Mouse (Mus musculus) C2C12 (cell line): ENCODE measurements around the gene Bfsp1. TPM values are rescaled to one million over a fixed set of nuclear protein-coding genes. Genes with fewer than 3 reads are reported as not detected.
A peak's percentile ranks its signal among the peaks of the same experiment; 100 is the strongest.

ENCODE experiments used
- H3K27me3 ChIP-seq: one replicate; pipeline ENCODE4 v1.6.1; 2011; ENCODE audit not compliant: control insufficient read depth, insufficient read depth, insufficient read length
- H3K36me3 ChIP-seq: one replicate; pipeline ENCODE4 v1.6.1; 2011; ENCODE audit not compliant: control insufficient read depth, insufficient read depth
- H3K4me3 ChIP-seq: one replicate; pipeline ENCODE4 v1.5.1; 2011; ENCODE audit warnings: mild to moderate bottlenecking, control low read depth; ENCODE audit not compliant: poor library complexity, insufficient read depth, severe bottlenecking
- H3K79me2 ChIP-seq: one replicate; pipeline ENCODE4 v1.6.1; 2011; ENCODE audit not compliant: control insufficient read depth, insufficient read depth
- H3K79me3 ChIP-seq: one replicate; pipeline ENCODE4 v1.6.1; 2011; ENCODE audit warnings: low read depth, control low read depth
- H3ac ChIP-seq: one replicate; pipeline ENCODE3; 2011; ENCODE audit warnings: low read depth; ENCODE audit not compliant: control insufficient read depth, insufficient read length
- CEBPB ChIP-seq: IDR thresholded peaks from one replicate; pipeline ENCODE4 v1.6.1; 2011; ENCODE audit warnings: low read depth, mild to moderate bottlenecking, control low read depth, moderate library complexity
- CTCF ChIP-seq: IDR thresholded peaks from one replicate; pipeline ENCODE4 v1.5.1; 2011; ENCODE audit not compliant: control insufficient read depth, insufficient read depth, insufficient read length
- FOSL1 ChIP-seq: IDR thresholded peaks from one replicate; pipeline ENCODE4 v1.8.0; 2011; ENCODE audit warnings: mild to moderate bottlenecking, low read length; ENCODE audit not compliant: poor library complexity, insufficient read depth, severe bottlenecking
- MAX ChIP-seq: IDR thresholded peaks from one replicate; pipeline ENCODE4 v1.6.1; 2011; ENCODE audit warnings: mild to moderate bottlenecking, control low read depth
- MYOD1 ChIP-seq: IDR thresholded peaks from one replicate; pipeline ENCODE4 v1.6.1; 2011; ENCODE audit warnings: low read depth; ENCODE audit not compliant: control insufficient read depth, insufficient read length
- MYOG ChIP-seq: IDR thresholded peaks from one replicate; pipeline ENCODE4 v1.6.1; 2011; ENCODE audit not compliant: control insufficient read depth, insufficient read length; ENCODE audit errors: extremely low read depth
- USF1 ChIP-seq: IDR thresholded peaks from one replicate; pipeline ENCODE4 v1.6.1; 2011; ENCODE audit warnings: low read depth, mild to moderate bottlenecking, control low read depth, moderate library complexity
- polyA plus RNA-seq: library from polyadenylated mRNA; unstranded; fragments of >200 nt; fragmentation: generic; extraction: Trizol; gene quantifications from one replicate; pipeline ENCODE4 v1.2.1, GENCODE M21; 2012; ENCODE audit warnings: missing spikeins

The Bfsp1 gene
- polyA plus RNA-seq, 1 experiment = 0.06 TPM

GRCm38 (mm10) chr2:143870936-143871688 is 8.1 kb upstream of the Bfsp1 start:
- H3K36me3 ChIP-seq = no peaks in the 10 kb centered on the region
- H3K79me3 ChIP-seq = no peaks in the 10 kb centered on the region
- H3K27me3 ChIP-seq = no peaks in the 10 kb centered on the region
- no peak overlapping the region for H3K4me3 ChIP-seq
- H3K79me2 ChIP-seq = no peaks in the 10 kb centered on the region
- no peak overlapping the region for H3ac ChIP-seq
- TF ChIP-seq CEBPB (no peak), CTCF (no peak), MYOD1 (no peak), FOSL1 (no peak), MAX (no peak), MYOG (no peak), USF1 (no peak)

DNA sequence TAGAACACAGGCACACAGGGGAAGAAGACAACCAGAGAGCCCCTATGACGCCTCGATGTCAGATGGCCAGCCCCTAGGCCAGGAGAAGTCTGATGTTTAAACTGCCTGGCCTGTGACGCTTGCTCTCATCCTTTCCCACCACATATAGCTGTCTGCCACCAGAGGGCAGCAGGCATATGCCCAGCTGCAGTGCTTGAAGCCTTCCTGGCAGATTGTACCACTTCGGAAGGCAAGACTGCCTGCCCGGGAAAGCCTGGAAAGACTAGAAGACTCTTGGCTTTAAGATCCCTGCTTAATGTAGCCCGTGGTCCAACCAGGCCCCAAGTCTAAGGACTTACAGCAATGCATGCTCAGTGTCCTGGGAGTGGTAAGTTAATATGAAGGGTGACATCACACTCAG is 4.4 kb upstream of the Bfsp1 start:
- Histone ChIP-seq H3ac (no peak overlapping the region), H3K79me3 (no peaks in the 10 kb centered on the region), H3K27me3 (peaks cover 5% of the 10 kb centered on the region), H3K4me3 (no peak overlapping the region), H3K79me2 (no peaks in the 10 kb centered on the region), H3K36me3 (no peaks in the 10 kb centered on the region)
- TF ChIP-seq CTCF (peak; percentile 90), MYOG (no peak)

DNA sequence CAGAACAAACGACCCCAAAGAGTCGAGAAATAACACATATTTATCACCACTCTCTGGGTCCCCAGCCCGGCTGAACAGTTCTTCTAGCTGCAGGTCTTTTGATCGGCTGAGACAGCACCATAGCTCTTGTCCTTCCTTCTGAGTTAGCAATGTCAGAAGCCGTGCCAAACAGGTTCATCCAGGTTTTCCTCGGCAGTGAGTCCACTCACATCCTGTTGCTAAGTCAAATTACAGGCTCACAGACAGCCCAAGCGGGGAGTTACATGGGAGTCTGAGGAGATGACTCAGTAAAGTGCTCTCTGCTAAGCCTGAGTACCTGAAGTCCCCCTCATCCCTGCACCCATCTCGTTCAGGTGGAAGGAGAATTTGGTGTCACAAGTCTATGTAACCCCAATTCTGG is 1.6 kb upstream of the Bfsp1 start:
- Histone ChIP-seq H3K36me3 (no peaks in the 10 kb centered on the region), H3K4me3 (no peak overlapping the region), H3K79me3 (no peaks in the 10 kb centered on the region), H3K79me2 (no peaks in the 10 kb centered on the region), H3K27me3 (peaks cover 6% of the 10 kb centered on the region), H3ac (no peak overlapping the region)
- no peak for TF ChIP-seq MYOD1
- no peak for TF ChIP-seq MYOG
- no peak for TF ChIP-seq FOSL1
- no peak for TF ChIP-seq CEBPB
- no peak for TF ChIP-seq MAX
- TF ChIP-seq USF1 = no peak
- TF ChIP-seq CTCF = no peak

GRCm38 (mm10) chr2:143859166-143859565 is 3.8 kb downstream of the Bfsp1 start:
- Histone ChIP-seq H3K27me3 (peaks cover 9% of the 10 kb centered on the region), H3ac (no peak overlapping the region), H3K79me2 (no peaks in the 10 kb centered on the region), H3K4me3 (no peak overlapping the region), H3K36me3 (no peaks in the 10 kb centered on the region), H3K79me3 (no peaks in the 10 kb centered on the region)
- TF ChIP-seq MYOG = no peak
- TF ChIP-seq CTCF = no peak
- no peak for TF ChIP-seq MAX

GRCm38 (mm10) chr2:143853447-143853846 is 9.5 kb downstream of the Bfsp1 start:
- H3K27me3 ChIP-seq = peaks cover 3% of the 10 kb centered on the region
- no peaks in the 10 kb centered on the region for H3K79me3 ChIP-seq
- H3K36me3 ChIP-seq = no peaks in the 10 kb centered on the region
- no peak overlapping the region for H3K4me3 ChIP-seq
- no peak overlapping the region for H3ac ChIP-seq
- TF ChIP-seq MYOG (no peak), CEBPB (no peak), USF1 (no peak), MYOD1 (no peak)
- no peaks in the 10 kb centered on the region for H3K79me2 ChIP-seq

DNA sequence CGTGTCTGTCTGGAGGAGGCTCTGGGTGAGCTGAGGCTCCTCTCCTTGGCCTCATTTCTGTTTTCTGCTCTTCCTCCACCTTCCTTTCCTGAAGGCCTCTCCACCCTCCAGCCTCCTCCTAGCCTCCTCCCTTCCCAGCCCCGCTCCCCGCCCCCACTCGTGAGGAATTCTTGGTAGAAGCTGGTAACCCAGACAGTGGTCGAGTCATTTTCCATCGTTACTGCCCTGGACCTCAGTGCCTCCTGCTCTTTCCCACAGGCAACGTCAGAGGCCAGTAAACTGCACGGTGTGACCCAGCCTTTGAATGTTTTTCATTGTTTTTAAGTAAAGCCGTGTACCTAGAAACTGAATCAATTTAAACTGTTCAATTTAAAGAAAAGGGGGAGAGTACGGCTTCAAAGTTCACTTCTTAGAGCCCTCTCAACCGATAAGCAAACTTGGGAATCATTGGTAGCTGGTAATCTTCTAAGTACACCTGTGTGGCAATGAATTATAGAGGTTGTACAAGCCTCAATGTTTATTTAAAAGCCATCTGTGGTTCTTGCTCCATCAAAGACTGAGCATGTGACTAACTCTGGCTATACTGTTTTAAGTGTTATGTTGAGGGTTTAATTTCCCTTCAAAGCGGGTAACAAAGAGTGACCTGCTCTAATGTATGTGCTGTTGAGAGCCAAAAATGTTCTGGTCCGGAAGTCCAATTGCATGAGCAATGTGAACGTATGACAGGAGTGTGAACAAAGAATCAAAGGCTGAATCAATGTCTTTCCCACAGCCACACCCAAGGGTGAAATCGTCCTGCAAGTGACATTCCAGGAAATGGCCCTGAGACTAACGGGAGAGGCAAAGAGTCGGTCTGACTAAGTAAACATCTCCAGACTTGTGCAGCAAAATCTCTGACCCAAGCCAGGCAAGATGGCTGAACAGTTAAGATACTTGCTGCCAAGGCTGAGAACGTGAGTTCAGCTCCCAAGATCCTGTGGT is 10.4 kb downstream of the Bfsp1 start:
- Histone ChIP-seq H3K79me3 (no peaks in the 10 kb centered on the region), H3K79me2 (no peaks in the 10 kb centered on the region), H3K4me3 (no peak overlapping the region), H3K27me3 (peaks cover 3% of the 10 kb centered on the region), H3K36me3 (no peaks in the 10 kb centered on the region), H3ac (no peak overlapping the region)
- TF ChIP-seq USF1 = no peak
- no peak for TF ChIP-seq FOSL1
- TF ChIP-seq MYOD1 = no peak
- TF ChIP-seq MYOG = no peak
- TF ChIP-seq MAX = no peak
- no peak for TF ChIP-seq CTCF
- no peak for TF ChIP-seq CEBPB
